Mouse (Mus musculus): ENCODE data around the gene Rpl13.

DNA sequence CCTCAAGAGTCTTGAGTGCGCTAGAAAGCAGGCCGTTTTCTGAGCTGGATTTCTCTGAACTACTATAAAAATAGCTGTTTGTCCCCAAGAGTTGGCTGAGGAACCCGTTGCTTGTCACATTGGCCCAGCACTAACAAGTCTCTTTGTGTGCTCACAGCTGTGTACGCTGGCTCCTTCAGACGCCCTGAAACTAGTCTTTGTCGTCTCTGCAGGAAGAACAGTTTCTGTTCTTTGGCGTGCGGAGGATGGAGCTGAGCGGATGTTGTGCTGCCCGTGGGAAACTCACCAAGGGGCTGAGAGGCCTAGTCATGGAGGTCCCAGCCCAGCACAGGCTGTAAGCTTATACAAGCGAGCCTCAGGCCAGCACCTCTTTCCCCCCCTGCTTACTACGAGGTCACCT is 18.5 kb upstream of the Rpl13 start:
- no peak for TF ChIP-seq POLR2A (IDR thresholded peaks at IDR 0.05; ENCODE audit: borderline replicate concordance, extremely low read depth, low read depth, low read length)
- TF ChIP-seq CTCF (IDR thresholded peaks at IDR 0.05; ENCODE audit: insufficient read depth, low read length): no peak

All from lung, adult 2 months (tissue).